Mouse (Mus musculus) erythroblast, embryonic 14.5 days (primary cell): Measurements from ENCODE around the gene Inpp1.

Source experiments
- GATA1 ChIP-seq: IDR thresholded peaks from 2 replicates; pipeline ENCODE4 v1.6.1; 2012; ENCODE audit warnings: low read length, inconsistent platforms, mixed read lengths
- TAL1 ChIP-seq: IDR thresholded peaks from 3 replicates; pipeline ENCODE4 v1.6.1; 2012; ENCODE audit warnings: low read length, inconsistent platforms, mixed read lengths

- TF ChIP-seq GATA1 (no peak), TAL1 (no peak)
Observed at GRCm38 (mm10) chr1:52765176-52766111, 52.0 kb downstream of the Inpp1 start.
